Mouse (Mus musculus) thymus, postnatal 14 days (tissue): Measurements from ENCODE around the gene Tmem179.
A peak's percentile ranks its signal among the peaks of the same experiment; 100 is the strongest.

Source experiments
- DNase-seq: peaks from one replicate; pipeline ENCODE4 v3.0.0; 2021

The Tmem179 gene

DNA sequence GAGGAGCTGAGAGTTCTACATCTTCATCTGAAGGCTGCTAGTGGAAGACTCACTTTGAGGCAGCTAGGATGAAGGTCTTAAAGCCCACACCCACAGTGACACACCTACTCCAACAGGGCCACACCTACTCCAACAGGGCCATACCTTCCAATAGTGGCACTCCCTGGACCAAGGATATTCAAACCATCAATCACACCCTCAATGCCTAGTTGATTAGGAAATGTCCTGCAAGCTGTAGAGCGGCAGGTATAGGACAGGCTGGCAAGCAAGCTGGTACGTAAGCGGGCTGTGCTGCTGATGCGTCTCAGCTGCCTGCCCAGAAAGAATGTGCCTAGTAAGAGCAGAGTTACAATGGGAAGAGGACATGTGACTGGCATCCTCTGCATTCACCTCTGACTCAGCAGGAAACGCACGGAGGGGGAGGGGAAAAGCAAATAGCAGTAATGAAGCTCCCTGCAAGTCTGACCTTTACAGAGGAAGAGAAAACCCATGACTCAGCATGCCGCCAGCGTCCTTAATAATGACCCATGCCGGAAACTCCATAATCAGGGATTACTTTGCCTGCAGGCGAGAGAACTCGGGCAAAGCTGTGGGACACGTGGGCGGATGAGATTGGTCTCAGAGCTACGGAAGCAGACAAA is at the start of gene Tmem179:
TSS of gene Tmem179 (minus strand) at position 51 of the 641 bp plus-strand sequence.
- DNase-seq: no peak

GRCm38 (mm10) chr12:112563011-112563410 is 46.5 kb upstream of the Tmem179 start:
- DNase-seq: no peak

- no peak for DNase-seq
Measured at GRCm38 (mm10) chr12:112562462-112562861, 45.9 kb upstream of the Tmem179 start.

DNA sequence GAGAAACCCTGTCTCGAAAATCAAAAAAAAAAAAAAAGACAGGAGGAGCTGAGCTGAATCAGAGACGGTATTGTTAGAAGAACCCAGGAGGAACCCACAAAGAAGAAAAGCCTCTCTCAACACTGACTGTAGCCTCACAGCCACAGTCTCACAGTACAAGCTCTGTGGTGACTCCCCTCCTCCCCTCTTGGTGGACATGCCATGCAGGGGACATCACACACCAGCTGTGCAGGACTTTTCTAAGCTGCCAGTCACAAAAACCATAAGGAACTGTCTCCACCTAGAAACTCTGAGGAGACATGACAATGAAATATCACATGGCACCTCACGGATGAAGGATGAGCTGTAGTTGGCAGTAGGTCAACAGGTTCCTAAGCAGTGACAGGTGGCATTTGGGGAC is 44.6 kb upstream of the Tmem179 start:
- no peak for DNase-seq

DNA sequence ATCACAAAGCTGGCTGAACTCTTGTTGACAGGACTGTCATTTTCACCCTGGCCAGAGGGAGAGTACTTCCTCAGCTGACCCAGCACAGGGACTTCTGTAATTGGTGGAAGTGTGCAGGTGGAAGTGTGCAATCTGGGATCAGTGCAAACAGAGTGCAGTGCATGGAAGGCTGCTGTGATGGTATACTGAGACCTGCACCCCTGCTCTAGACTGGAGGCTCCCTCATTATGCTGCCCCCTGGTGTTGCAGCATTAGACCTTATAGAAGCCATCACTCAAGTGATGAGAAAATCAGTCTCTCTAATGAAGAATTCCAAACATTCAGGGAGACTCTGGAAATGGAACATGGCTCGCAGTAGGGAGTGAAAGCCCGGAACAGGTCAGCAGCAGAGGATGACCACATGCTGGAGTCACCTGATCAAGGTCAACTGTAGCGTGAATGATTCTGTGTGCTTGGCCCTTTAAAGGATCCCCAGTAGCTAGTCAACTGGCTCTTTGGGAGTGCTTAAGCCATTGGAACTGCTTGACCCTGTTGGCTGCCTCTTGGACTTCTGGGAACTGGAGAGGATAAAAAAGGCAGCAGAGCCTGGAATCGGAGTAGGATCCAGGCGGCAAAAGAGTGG is 43.7 kb upstream of the Tmem179 start:
- peak; percentile 34 for DNase-seq

GRCm38 (mm10) chr12:112559671-112560070 is 43.1 kb upstream of the Tmem179 start:
- no peak for DNase-seq

GRCm38 (mm10) chr12:112559231-112559630 is 42.7 kb upstream of the Tmem179 start:
- no peak for DNase-seq

DNA sequence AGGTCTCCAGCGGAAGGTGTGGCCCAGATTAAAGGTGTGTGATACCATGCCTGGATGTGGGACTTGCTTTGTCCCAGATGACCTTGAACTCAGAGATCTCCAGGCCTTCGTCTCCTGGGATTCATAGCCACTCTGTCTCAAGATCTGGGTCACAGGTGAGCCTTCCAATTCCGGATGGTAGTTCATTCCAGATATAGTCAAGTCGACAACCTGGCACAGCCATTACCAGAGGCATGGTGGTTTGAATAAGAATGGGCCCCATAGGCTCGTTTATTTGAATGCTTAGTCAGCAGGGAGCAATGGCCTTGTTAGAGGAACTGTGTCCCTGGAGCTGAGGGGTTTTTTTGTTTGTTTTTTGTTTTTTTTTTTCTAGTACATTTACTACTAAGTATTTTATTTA is 40.7 kb upstream of the Tmem179 start:
- no peak for DNase-seq

GRCm38 (mm10) chr12:112556531-112557060 is 40.0 kb upstream of the Tmem179 start:
- DNase-seq: no peak

GRCm38 (mm10) chr12:112554900-112555299 is 38.4 kb upstream of the Tmem179 start:
- DNase-seq: no peak

GRCm38 (mm10) chr12:112552520-112552919 is 36.0 kb upstream of the Tmem179 start:
- DNase-seq: no peak

- peak; percentile 86 for DNase-seq
Measured at GRCm38 (mm10) chr12:112551861-112552375, 35.4 kb upstream of the Tmem179 start.

DNA sequence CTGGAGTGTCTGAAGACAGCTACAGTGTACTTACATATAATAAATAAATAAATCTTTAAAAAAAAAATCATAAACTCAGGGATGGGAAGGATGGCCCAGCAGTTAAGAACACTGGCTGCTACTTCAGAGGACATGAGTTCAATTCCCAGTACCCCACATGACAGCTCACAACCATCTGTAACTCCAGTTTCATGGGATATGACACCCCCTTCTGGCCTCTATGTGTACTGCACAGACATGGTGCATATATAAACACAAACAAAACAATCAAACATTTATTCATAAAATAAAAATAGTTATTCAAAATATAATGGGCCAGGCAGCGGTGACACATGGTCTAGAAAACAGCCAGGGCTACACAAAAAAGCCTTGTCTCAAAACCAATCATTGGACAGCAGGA is 32.7 kb upstream of the Tmem179 start:
- DNase-seq: no peak

GRCm38 (mm10) chr12:112546110-112546509 is 29.6 kb upstream of the Tmem179 start:
- no peak for DNase-seq

DNA sequence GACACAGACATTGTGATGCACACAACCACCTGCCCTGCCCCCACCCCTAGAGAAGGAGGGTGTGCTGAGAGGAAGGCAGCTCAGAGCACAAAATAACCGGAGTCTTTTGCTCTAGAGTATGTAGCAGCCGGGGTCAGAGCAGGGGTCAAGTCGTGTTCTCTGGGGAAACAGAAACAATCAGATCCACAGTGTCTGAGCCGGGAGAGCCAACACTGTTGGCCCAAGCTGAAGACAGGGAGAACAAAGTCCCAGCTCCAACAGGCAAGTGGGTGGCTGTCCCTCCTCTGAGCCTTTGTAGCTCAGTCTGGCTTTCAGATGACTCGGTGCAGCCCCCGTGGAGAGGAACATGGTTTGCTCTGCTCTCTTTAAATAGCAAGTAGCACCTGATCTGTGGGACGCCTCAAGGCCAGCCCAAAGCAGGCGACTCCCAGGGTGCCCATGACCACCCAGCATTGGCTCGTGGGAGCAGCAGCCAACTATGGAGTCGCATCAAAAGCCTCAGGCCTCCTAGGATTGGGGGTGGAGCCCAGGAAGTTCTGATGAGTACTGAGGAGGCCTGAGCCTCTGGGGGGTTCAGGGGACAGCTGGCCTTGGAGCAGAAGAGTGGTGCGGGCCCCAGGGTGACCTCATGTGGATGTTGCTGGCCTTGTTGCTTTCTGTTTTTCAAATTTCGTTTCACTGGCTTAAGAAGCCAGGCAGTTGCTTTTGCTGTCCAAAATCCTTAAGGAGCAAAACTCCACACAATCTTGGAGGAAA is 28.6 kb upstream of the Tmem179 start:
- no peak for DNase-seq

- no peak for DNase-seq
Measured at GRCm38 (mm10) chr12:112543941-112544340, 27.4 kb upstream of the Tmem179 start.

DNA sequence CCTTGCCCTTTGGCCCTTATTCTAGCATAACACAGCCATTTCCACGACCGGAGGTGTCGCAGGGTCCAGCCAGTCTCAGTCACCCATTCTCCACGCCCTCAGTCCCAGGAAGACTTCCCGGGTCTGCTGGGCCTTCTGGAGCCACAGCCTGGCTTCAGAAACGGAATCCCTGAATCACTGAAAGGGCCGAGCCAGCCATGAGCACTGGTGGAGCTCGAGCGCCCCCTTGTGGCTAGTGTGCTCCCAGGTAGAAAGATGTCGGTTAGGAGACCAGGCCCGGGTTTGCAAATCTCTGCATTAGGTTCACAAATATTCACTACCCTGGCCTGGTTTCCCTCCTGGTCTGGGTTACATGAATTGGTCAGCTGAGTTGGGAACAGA is 26.4 kb upstream of the Tmem179 start:
- DNase-seq: peak; percentile 81

DNA sequence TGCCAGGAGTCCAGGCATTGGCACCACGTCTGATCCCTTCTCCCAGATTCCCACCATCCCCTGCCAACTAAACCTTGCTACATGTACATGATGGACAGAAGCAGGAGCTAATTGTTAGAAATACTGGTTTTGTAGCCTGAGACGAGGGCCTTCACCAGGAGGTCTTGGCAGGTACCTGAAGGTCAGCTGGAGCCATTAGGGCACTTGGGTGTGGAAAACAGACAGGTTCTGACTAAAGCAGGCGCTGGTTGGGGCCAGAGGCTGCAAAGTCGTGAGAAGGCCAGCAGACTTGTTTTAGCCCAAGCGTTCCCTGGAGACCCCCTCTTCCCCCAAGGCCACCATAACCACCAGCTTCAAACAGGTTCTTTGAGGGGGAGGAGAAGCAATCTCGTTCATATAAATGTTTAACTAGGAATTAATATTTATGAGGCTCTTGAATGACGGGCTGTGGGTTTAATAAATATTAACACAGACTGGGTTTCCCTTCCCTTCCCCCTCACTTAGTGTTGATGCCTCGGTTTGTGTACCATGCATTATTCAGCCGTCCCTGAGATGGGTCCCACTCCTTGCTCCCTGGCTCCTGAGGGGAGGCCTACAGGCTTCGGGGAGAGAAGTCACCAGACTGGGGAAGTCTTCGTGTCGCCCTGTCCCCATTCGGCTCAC is 25.8 kb upstream of the Tmem179 start:
- DNase-seq: no peak

DNA sequence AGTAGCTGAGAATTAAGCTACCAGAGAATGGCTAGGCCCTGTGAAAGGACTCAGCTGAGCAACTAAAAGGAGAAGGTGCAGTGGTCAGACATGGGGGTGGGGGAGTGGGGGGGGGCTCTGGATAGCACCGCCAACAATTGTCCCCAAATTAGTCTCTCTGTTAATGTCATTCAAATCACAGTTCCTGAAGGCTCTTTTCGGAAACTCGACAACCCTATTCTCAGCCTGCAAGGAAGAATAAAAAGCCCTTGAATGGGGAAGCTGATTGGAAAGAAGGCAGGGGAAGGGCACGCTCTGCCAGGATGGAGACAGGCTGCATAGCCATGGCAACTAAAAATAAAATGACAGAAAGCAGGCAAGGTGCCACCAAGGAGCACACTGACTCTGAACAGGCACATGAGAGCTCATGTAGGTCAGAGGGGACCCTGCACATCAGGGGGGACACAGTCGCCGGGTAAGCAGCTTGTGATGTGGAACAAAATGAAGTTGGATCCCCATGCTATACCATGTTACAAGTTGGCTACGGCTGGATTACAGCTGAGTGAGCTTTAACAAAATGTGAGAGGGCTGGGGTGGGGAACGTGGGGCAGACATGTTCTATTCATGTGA is 25.0 kb upstream of the Tmem179 start:
- no peak for DNase-seq

DNA sequence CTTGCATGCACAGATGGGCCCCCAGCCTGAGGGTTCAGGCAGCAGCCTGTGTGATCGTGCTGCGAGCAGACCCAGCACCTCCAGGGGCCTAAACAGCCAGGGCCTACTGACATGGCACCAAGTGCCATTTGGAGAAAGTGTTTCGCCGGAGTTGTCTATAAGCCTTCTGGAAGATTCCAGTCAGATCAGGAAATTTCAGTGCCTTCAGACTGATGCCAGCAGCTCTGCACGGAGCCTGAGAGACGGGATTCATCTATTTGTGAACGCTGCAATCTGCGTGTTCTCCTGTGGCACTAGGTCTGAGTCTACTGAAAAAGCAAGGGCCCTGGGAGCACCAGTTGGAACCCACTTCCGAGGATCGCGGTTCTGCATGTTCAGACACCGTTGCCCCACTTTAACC is 23.8 kb upstream of the Tmem179 start:
- DNase-seq: no peak

DNA sequence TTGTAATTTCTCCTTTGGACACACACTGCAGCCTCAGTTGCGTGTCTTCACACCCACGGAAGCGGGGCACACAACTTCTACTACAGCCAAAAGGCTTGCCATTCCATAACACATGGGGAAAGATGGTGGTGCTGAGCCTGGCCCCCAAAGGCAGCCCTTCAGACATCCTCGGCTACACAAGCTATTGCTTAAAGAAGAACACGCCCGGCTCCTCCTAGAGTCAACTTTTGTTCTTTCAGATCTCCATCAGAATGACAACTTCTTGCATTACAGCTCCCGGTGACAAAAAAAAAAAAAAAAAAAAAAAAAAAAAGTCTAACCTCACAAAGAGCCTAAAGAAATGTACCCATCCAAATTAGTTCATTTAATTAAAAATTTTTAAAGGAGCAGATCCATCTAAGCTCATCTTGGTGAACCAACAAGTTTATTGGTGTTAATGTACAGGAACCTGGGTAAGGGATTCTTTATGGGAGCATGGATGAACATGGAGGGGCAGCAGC is 23.0 kb upstream of the Tmem179 start:
- DNase-seq: no peak

GRCm38 (mm10) chr12:112538356-112538755 is 21.8 kb upstream of the Tmem179 start:
- DNase-seq: no peak
